Mouse (Mus musculus) forebrain, embryonic 10.5 days (tissue): Measurements from ENCODE around the gene Fam53a. TPM values are rescaled to one million over a fixed set of nuclear protein-coding genes. Genes with fewer than 3 reads are reported as not detected.

Source experiments
- DNase-seq: peaks from one replicate; pipeline ENCODE4 v3.0.0-alpha.2; 2017; ENCODE audit warnings: low spot score; ENCODE audit errors: extremely low spot score
- H3K27ac ChIP-seq: fragments of 300-500 bp; sonication (generic); 2 replicates; pipeline ENCODE4 v1.5.1; 2016; ENCODE audit warnings: mild to moderate bottlenecking
- H3K27me3 ChIP-seq: fragments of 300-500 bp; sonication (generic); 2 replicates; pipeline ENCODE4 v1.6.1; 2016; ENCODE audit warnings: mild to moderate bottlenecking; ENCODE audit not compliant: poor library complexity, severe bottlenecking
- H3K36me3 ChIP-seq: fragments of 300-500 bp; sonication (generic); replicated peaks from 2 replicates; pipeline ENCODE4 v1.6.1; 2016; ENCODE audit warnings: mild to moderate bottlenecking, moderate library complexity
- H3K4me1 ChIP-seq: fragments of 300-500 bp; sonication (generic); 2 replicates; pipeline ENCODE4 v1.6.1; 2016
- H3K4me3 ChIP-seq: fragments of 300-500 bp; sonication (generic); 2 replicates; pipeline ENCODE4 v1.5.1; 2016; ENCODE audit warnings: mild to moderate bottlenecking, moderate library complexity
- H3K9me3 ChIP-seq: fragments of 300-500 bp; sonication (generic); 2 replicates; pipeline ENCODE4 v1.6.1; 2016; ENCODE audit warnings: mild to moderate bottlenecking, moderate library complexity
- WGBS: fragments of 180-500 bp; shearing (Covaris S2); methylation state at CpG from one replicate; pipeline ENCODE4 v1.1.7; 2016; 5-methylcytosine and 5-hydroxymethylcytosine counted together
- polyA plus RNA-seq: library from polyadenylated mRNA; unstranded; fragments of >200 nt; fragmentation: Nextera tagmentation; extraction: Ambion mirVana; gene quantifications from 2 replicates; pipeline ENCODE4 v1.2.1, GENCODE M21; 2016

Fam53a gene
- polyA plus RNA-seq, 1 experiment from 2014 or later: 70.0 TPM

DNA sequence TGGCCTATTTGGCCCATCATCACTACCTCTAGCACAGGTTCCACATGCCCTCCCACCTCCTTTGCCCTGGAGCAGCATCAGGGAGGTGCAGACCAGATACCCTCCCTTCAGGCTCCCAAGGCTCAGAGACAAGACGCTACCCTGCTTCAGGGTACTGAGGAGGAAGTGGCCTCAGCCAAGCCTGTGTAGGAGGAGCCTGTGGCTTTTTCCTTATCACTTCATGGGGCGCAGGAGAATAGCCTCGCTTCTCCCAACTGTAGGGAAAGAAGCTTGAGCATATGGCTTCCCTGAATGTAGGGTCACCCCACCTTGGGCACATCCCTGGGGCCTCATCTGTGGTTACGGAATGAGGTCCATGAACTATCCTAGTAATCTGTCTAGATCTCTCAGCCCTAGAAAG is 55.2 kb downstream of the Fam53a start:
- DNase-seq: no peak
- Histone ChIP-seq H3K27me3 (no peaks in the 10 kb centered on the region; the same call in 1 of the 2 replicates), H3K4me1 (no peaks in the 10 kb centered on the region), H3K4me3 (no peak overlapping the region), H3K36me3 (no peaks in the 10 kb centered on the region), H3K27ac (no peak overlapping the region), H3K9me3 (no peaks in the 10 kb centered on the region)
- WGBS: 84% methylated on average over 4 of the region's 4 CpGs

DNA sequence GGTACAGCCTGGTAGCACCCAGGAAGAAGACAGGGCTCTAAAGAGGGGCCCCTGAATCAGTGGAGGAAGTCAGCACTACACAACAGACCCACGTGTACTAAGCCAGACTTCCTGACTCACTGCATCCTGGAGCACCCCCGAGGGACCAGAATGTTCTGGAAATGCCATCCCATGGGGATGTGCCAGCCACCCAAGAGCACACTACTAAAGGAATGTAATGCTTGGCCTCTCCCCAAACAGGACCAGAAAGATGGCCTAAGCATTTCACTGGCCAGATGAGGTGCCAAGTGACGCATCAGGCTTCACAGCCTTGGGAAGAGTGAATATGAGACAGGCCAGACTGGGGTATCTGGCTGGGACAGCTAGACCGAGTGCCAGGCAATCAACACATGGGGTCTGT is 63.5 kb downstream of the Fam53a start:
- H3K4me3 ChIP-seq: no peak overlapping the region
- peaks cover 18% of the 10 kb centered on the region for H3K4me1 ChIP-seq
- WGBS: 90% methylated on average over 4 of the region's 4 CpGs
- no peaks in the 10 kb centered on the region for H3K36me3 ChIP-seq
- no peak for DNase-seq
- H3K9me3 ChIP-seq: no peaks in the 10 kb centered on the region
- no peak overlapping the region for H3K27ac ChIP-seq
- H3K27me3 ChIP-seq: peaks cover 6% of the 10 kb centered on the region; the same call in 1 of the 2 replicates

DNA sequence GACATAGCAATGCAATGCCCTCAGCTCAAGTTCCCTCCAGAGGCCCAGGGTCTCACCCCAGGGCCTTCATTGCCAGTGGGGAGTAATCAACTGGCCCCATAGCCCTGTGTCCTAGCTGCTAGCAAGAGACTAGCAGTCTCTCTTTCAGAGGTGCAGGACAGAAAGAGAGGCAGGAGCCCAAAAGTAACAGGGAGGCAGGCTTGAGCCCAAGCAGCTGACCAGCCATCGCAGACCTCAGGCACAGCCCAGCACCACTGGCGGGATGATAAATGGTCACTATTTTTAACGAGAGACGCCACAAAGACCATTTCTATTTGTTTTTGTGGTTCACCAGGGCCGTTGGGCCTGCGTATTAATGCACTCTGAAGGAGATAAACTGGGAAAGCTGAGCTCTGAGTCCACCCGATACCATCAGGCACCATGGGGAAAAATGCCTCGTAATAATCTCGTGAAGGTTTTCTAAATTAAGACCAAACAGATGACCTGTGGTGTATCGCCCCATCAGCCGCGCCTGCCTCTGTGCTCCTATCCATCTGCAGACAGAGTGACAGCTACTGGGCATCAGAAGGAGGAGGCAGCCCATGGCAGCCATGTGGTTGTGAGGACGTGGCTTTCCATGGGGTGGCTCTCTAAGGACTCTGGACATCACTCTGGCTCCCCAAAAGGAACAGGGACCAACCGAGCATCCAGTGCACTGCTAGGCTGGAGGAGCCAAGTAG is 73.0 kb downstream of the Fam53a start:
- no peak for DNase-seq
- H3K9me3 ChIP-seq: no peaks in the 10 kb centered on the region
- H3K27me3 ChIP-seq: peaks cover 7% of the 10 kb centered on the region; the same call in 1 of the 2 replicates
- WGBS: 87% methylated on average over 14 of the region's 14 CpGs
- H3K27ac ChIP-seq: no peak overlapping the region
- H3K36me3 ChIP-seq: no peaks in the 10 kb centered on the region
- no peak overlapping the region for H3K4me3 ChIP-seq
- H3K4me1 ChIP-seq: no peaks in the 10 kb centered on the region

Other genes starting within 250 kb of the Fam53a start
- not detected in 2 replicates for gene Nkx1-1, start 195.7 kb downstream of the Fam53a start, polyA plus RNA-seq
- gene Gm9903, start 290 bp upstream of the Fam53a start, polyA plus RNA-seq: 0.41 and 0.52 TPM in 2 replicates
- gene Slbp, start 22.9 kb upstream of the Fam53a start, polyA plus RNA-seq: 335 and 357 TPM in 2 replicates
- gene Tacc3, start 28.5 kb upstream of the Fam53a start, polyA plus RNA-seq: 349 TPM in 2 replicates
- gene Tmem129, start 28.8 kb upstream of the Fam53a start, polyA plus RNA-seq: 38.0 and 39.5 TPM in 2 replicates
- 33.4 and 39.1 TPM in 2 replicates for gene Fgfr3, start 92.0 kb upstream of the Fam53a start, polyA plus RNA-seq
- 57.8 and 59.2 TPM in 2 replicates for gene Letm1, start 153.2 kb upstream of the Fam53a start, polyA plus RNA-seq
- gene Nsd2, start 191.1 kb upstream of the Fam53a start, polyA plus RNA-seq: 105 and 108 TPM in 2 replicates